Mouse (Mus musculus) layer of hippocampus, postnatal 25 days (tissue): ENCODE results near the gene Cops9. TPM values are rescaled to one million over a fixed set of nuclear protein-coding genes. Genes with fewer than 3 reads are reported as not detected.

Source experiments
- DNase-seq, 2 experiments: peaks; one replicate each; pipeline ENCODE4 v3.0.0; 2022; ENCODE audit warnings: mixed read lengths in 2 of 2, low spot score in 1 of 2; ENCODE audit errors: extremely low spot score in 1 of 2
- total RNA-seq, 2 experiments: library from RNA; stranded (reverse); gene quantifications; 2 replicates each; pipeline ENCODE4 v1.2.3; 2021

Cops9 gene
- total RNA-seq, 2 experiments from 2014 or later = 323 to 367 TPM

DNA sequence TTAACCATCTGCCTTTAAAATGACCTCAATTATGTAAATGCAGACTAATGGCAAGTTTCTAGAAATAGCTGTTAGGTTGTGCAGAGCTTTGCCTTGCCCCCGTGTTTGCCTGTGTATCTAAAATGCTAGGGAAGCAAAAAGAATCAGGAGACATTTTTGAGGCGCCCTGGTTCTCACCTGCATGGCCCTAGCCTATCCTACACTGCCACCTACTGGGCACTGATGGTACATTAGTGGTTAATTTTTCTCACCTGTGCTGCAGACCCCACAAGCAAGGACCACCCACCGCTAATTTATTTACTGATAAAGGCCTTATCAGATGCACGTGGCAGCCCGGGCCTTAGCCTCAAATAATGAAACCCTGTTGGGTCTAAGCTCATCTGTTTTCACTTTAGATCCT is 30.8 kb downstream of the Cops9 start:
- DNase-seq = peak; percentile 57 to 75

DNA sequence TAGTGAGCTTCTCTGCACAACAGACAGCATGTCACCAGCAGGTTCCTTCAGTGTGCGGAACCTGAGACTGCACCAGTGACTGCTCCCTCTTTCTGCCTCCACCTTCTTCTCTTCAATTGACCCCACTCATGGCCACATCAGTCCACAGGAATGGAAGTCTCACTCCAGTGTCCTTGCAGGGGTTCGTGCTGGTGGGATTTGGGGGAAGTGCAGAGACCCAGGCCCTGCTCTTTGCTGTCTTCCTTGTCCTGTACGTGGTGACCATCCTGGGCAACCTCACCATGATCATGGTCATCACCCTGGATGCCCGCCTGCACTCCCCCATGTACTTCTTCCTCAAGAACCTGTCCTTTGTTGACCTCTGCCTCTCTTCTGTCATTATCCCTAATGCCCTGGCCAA is 34.1 kb downstream of the Cops9 start:
- no peak for DNase-seq

DNA sequence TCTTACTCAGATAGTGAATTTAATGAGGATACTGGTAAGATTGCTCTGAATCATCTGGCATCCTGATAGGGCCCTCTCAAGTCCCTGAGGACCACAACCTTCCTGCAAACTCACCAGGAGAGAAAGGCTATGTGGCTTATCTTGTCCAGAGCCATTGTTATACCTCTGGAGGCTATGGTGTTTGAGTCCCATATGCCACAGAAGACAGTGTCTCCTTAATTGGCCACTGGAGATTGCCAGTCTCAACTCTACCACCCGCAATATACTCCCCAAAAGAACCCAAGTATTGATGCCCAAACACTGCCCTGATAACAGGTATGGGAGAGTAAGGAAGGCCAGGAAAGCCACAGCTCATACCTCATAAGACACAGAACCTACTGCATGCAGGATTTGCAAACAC is 36.3 kb downstream of the Cops9 start, which contains the start of gene Olfr1410:
TSS of gene Olfr1410 (plus strand) at position 301 of the 400 bp plus-strand sequence.
- DNase-seq = no peak

DNA sequence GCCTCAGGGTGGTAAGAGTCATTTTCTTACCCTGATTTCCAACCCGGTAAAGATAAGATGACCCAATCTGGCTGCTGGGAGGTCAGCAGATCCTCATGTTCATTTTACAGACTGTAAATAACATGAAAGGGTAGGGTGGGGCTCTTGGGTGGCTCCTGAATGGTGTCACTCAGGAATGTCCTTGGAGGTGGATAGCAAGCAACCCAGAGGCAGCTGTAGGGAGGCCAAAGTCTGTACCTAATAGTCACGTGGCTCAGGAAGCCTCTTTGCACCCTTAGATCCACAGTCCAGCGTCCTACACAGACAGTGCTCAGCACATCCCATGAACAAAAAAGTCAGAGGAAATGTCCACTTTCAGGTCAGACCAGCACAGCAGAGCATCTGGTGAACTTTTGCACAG is 45.8 kb downstream of the Cops9 start:
- no peak for DNase-seq

DNA sequence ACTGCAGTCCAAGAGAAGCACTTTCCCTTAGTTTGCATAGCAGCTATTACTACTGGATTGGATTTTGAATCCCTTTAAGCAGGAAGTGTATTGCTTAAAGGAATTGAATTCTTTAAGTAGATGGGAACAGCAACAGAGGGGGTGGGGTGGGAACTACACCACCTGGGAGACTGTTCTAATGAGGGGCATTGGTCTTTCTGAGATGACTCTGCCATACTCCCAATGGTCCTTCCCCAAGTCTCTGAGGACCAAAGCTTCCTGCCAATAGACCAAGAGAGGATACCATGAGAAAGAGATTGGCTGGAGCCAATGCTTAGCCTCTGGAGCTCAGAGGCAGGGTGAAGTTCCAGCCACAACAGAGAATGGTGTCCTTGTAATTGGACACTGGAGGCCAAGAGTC is 47.7 kb downstream of the Cops9 start, which contains the start of gene Olfr1411:
TSS of gene Olfr1411 (plus strand) at position 301 of the 400 bp plus-strand sequence.
- DNase-seq = no peak

Other genes with a start within 250 kb of the Cops9 start
- 100 to 1,000 TPM; 259 to 264 TPM for gene Ndufa10, start 168.1 kb downstream of the Cops9 start, total RNA-seq
- gene Olfr1416, start 156.9 kb downstream of the Cops9 start, total RNA-seq = not detected
- not detected for gene Olfr1415, start 145.9 kb downstream of the Cops9 start, total RNA-seq
- gene Olfr1414, start 123.3 kb downstream of the Cops9 start, total RNA-seq = not detected
- not detected for gene Olfr1413, start 70.7 kb downstream of the Cops9 start, total RNA-seq
- not detected for gene Olfr1412, start 56.2 kb downstream of the Cops9 start, total RNA-seq
- gene Olfr1411, start 47.6 kb downstream of the Cops9 start, total RNA-seq = not detected
- gene Olfr1410, start 36.2 kb downstream of the Cops9 start, total RNA-seq = not detected
- gene Olfr12, start 24.2 kb downstream of the Cops9 start, total RNA-seq = under 1 TPM in 1 of 2 experiments, not detected in 1; 0.12 TPM
- gene Otos, start 6.9 kb upstream of the Cops9 start, total RNA-seq = under 1 TPM; 0.38 to 0.44 TPM
- gene Gpc1, start 189.7 kb upstream of the Cops9 start, total RNA-seq = 100 to 1,000 TPM; 144 to 149 TPM